Mouse (Mus musculus) spleen, adult 2 months (tissue): ENCODE results near the gene Myo9b. TPM values are rescaled to one million over a fixed set of nuclear protein-coding genes. Genes with fewer than 3 reads are reported as not detected.

Source experiments
- DNase-seq, 2 experiments: peaks; one replicate each; pipeline versions ENCODE4 v3.0.0 to v3.0.0-alpha.2; 2012 to 2021; ENCODE audit warnings: low spot score in 2 of 2, low read depth in 1 of 2
- H3K27ac ChIP-seq: fragments of 200-500 bp; 2 replicates; pipeline ENCODE4 v1.5.1; 2012; ENCODE audit warnings: low read length, inconsistent platforms; ENCODE audit not compliant: insufficient read depth
- H3K27me3 ChIP-seq: fragments of 200-500 bp; 2 replicates; pipeline ENCODE4 v1.6.1; 2012; ENCODE audit warnings: mild to moderate bottlenecking, moderate library complexity, low read length, inconsistent platforms; ENCODE audit not compliant: control insufficient read depth, insufficient read depth
- H3K36me3 ChIP-seq: fragments of 200-500 bp; 2 replicates; pipeline ENCODE4 v1.6.1; 2012; ENCODE audit warnings: mild to moderate bottlenecking, low read length, inconsistent platforms; ENCODE audit not compliant: control insufficient read depth, insufficient read depth
- H3K4me1 ChIP-seq: fragments of 200-500 bp; 2 replicates; pipeline ENCODE4 v1.6.1; 2011; ENCODE audit warnings: inconsistent platforms; ENCODE audit not compliant: control insufficient read depth, insufficient read depth, insufficient read length
- H3K4me3 ChIP-seq: fragments of 200-500 bp; 2 replicates; pipeline ENCODE4 v1.5.1; 2011; ENCODE audit warnings: mild to moderate bottlenecking, inconsistent platforms; ENCODE audit not compliant: insufficient read depth, insufficient read length; ENCODE audit errors: extremely low read depth
- CTCF ChIP-seq: fragments of 200-500 bp; IDR thresholded peaks from 2 replicates; pipeline ENCODE4 v1.5.1; 2011; ENCODE audit warnings: mild to moderate bottlenecking, inconsistent platforms; ENCODE audit not compliant: insufficient read depth, insufficient read length, insufficient replicate concordance; ENCODE audit errors: extremely low read depth
- POLR2A ChIP-seq: fragments of 200-500 bp; IDR thresholded peaks from 2 replicates; pipeline ENCODE4 v1.6.1; 2011; ENCODE audit warnings: low read depth, low read length, inconsistent platforms
- WGBS: fragments of 180-500 bp; shearing (Covaris S2); methylation state at CpG from one replicate; pipeline ENCODE4 v1.1.7; 2018; 5-methylcytosine and 5-hydroxymethylcytosine counted together
- polyA plus RNA-seq: library from polyadenylated mRNA; depleted of rRNA; stranded (reverse); fragments of >200 nt; gene quantifications from 2 replicates; pipeline ENCODE4 v1.2.3, GENCODE M21; 2012

The Myo9b gene
- polyA plus RNA-seq, 1 experiment: 47.6 TPM

DNA sequence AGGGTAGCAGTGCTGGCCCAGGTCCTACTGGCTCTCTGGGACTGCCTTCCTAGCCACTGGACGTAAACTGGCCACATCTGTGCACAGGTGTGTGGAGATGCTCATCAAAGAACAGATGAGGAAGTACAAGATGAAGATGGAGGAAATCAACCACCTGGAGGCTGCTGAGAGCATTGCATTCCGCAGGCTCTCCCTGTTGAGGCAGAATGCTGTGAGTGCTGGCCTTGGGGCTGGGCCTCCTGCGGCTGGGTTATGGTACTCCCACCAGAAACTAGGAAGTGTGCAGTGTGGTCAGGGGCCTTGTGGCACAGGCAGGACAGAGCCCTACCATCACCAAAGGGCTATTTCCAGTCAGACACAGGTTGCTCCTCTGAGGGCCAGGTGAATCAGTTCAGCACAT, 85.5 kb downstream of the Myo9b start:
- no peaks in the 10 kb centered on the region for H3K27me3 ChIP-seq
- TF ChIP-seq CTCF (no peak), POLR2A (no peak)
- 88% methylated on average over 3 of the region's 3 CpGs for WGBS
- H3K36me3 ChIP-seq: peaks cover 47% of the 10 kb centered on the region
- no peak overlapping the region for H3K27ac ChIP-seq
- no peak for DNase-seq
- H3K4me3 ChIP-seq: no peak overlapping the region
- H3K4me1 ChIP-seq: no peaks in the 10 kb centered on the region

DNA sequence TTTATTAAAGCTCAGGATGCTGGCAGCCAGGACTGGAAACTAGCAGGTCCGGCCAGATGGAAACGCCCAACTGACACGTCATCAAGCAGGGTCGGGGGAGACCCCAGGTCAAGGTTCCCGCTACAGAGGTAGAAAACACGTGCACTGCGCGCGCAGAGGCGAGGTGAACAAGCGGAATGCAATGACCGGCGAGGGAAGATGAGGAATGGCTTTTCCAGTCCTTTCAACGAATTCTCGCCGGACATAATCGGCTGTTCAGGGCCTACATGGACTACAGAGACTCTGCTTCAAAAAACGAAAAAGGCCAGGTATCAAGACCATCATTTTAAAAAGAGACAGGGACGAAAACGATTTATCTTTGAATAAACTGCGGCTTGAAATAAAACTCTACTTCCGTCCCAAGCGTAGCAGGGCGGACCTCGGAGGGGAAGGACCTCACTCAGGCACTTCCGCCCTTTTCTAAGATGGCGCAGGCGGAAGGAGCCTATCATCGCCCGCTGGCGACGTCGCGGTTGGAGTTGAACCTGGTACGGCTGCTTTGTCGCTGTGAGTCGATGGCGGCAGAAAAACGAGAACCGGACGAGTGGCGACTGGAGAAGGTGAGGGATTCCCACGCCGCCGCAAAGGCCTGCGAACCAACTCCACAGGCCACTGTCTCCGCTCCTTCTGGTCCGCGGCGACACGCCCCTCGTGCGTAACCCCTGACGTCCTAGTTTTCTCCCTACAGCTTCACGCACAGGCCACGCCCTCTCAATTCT, 94.4 kb downstream of the Myo9b start, which contains the start of gene Use1:
Gene Use1 (plus strand): TSS at position 78 of the 758 bp plus-strand sequence.
- H3K27me3 ChIP-seq: no peaks in the 10 kb centered on the region
- peak within 1 kb of the TSS; percentile 96 for H3K27ac ChIP-seq
- H3K4me3 ChIP-seq: peak within 1 kb of the TSS; percentile 85
- WGBS: under 1% methylated on average over 56 of the region's 56 CpGs
- DNase-seq: peak; percentile 88 to 90
- H3K36me3 ChIP-seq: no peaks in the 10 kb centered on the region
- TF ChIP-seq CTCF (no peak), POLR2A (peak; percentile 25)
- no peaks in the 10 kb centered on the region for H3K4me1 ChIP-seq

DNA sequence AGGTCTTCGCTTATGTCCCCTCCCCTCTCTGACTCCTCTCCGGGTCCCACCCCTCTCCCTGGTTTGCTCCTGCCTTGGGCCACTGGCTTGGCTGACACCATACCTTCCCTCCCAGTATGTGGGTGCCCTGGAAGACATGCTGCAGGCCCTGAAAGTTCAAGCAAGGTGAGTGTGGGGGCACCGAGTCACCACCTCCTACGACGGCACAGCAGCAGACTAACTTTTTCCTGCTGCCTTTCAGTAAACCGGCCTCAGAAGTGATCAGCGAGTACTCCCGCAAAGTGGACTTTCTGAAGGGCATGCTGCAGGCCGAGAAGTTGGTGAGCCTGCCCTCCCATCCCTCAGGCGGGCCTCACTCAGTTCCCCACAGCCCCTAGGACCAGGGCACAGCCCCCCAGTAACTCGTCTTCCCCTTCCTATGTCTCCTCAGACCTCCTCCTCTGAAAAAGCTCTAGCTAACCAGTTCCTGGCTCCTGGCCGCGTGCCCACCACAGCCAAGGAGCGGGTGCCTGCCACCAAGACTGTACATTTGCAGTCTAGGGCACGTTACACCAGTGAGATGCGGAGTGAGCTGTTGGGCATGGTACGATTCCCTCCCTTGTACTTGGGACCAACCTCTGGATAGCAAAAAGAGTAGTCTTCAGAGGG, 95.1 kb downstream of the Myo9b start:
- Histone ChIP-seq H3K27me3 (no peaks in the 10 kb centered on the region), H3K27ac (peak overlapping the region; percentile 96), H3K4me1 (no peaks in the 10 kb centered on the region), H3K36me3 (no peaks in the 10 kb centered on the region), H3K4me3 (peak overlapping the region; percentile 85; the same call in 1 of the 2 replicates)
- WGBS: 29% methylated on average over 17 of the region's 17 CpGs
- TF ChIP-seq POLR2A (no peak; the same call in 1 of the 2 replicates), CTCF (no peak)
- DNase-seq: no peak

GRCm38 (mm10) chr8:71368366-71368765, 95.9 kb downstream of the Myo9b start:
- no peak for DNase-seq
- Histone ChIP-seq H3K36me3 (no peaks in the 10 kb centered on the region), H3K4me3 (no peak overlapping the region), H3K27ac (no peak overlapping the region), H3K4me1 (no peaks in the 10 kb centered on the region), H3K27me3 (no peaks in the 10 kb centered on the region)
- no peak for TF ChIP-seq CTCF
- no peak for TF ChIP-seq POLR2A

DNA sequence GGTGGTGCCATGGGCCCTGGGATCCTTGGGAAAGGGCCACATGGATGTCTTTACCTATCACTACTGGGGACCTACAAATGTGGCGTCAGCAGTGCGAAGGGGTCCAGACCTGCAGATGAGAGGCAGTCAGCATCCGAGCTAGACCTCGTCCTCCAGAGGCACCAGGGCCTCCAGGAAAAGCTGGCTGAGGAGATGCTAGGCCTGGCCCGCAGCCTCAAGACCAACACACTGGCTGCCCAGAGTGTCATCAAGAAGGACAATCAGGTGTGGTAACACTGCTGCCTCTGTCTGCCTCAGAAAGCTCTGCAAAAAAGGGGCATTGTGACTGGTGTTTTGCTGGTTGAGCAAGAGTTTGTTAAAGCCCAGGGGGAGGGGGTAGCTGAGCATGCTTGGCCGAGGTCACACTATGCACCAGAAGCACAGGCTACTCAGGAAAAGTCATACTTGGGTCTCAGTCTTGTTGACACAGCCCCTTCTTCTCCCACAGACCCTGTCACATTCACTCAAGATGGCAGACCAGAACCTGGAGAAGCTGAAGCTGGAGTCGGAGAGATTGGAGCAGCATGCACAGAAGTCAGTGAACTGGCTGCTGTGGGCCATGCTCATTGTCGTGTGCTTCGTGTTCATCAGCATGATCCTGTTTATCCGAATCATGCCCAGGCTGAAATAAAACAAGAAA, 96.7 kb downstream of the Myo9b start:
- H3K4me1 ChIP-seq: no peaks in the 10 kb centered on the region

DNA sequence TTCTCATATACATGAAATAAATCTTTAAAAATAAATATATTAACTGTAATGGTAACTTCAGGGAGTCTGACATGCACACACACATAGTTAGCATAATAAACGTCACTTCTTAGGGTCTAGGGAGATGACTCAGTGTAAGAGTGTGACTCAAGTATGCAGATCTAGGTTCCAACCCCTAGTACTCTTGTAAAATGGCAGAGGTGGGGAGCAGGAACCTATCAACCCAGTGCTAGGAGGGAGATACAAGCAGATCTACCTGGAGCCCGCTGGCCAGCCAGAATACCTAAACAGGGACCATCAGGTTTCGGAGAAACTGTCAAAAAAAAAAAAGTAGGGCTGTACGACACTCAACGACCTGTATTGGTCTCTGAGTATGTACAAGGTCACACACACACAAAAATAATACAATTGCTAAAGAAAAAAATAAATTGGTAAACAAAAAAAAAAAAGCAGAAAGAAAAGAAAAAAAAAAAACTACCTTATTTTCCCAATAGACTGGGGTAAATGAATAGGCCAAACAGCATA, 98.3 kb downstream of the Myo9b start:
- Histone ChIP-seq H3K36me3 (peaks cover 7% of the 10 kb centered on the region), H3K27ac (no peak overlapping the region), H3K4me1 (peaks cover 2% of the 10 kb centered on the region; the same call in 1 of the 2 replicates), H3K27me3 (no peaks in the 10 kb centered on the region), H3K4me3 (peak overlapping the region; percentile 98; the same call in 1 of the 2 replicates)
- DNase-seq: no peak
- no peak for TF ChIP-seq CTCF
- 20% methylated on average over 5 of the region's 5 CpGs for WGBS

More for the DNA sequence above, 96.7 kb downstream of the Myo9b start:
- no peak overlapping the region for H3K4me3 ChIP-seq
- 95% methylated on average over 10 of the region's 10 CpGs for WGBS
- DNase-seq: no peak
- H3K27ac ChIP-seq: no peak overlapping the region
- peaks cover 5% of the 10 kb centered on the region for H3K36me3 ChIP-seq
- no peaks in the 10 kb centered on the region for H3K27me3 ChIP-seq
- TF ChIP-seq POLR2A (no peak), CTCF (no peak)
